Mouse (Mus musculus) gastrocnemius, postnatal 36 days (tissue): ENCODE data around the gene Golim4. TPM values are rescaled to one million over a fixed set of nuclear protein-coding genes. Genes with fewer than 3 reads are reported as not detected.
A peak's percentile ranks its signal among the peaks of the same experiment; 100 is the strongest.

Experiments
- DNase-seq, 2 experiments: peaks; one replicate each; pipeline ENCODE4 v3.0.0; 2022
- intact Hi-C: fragments of 180-260 bp; cut with DNase I; formaldehyde crosslinking; loops from one replicate; pipeline ENCODE4 v1.15.1; 2025
- total RNA-seq, 2 experiments: library from RNA; stranded (reverse); gene quantifications; 2 replicates each; pipeline ENCODE4 v1.2.3; 2021

Gene Golim4
- total RNA-seq, 2 experiments from 2014 or later: 10.4 to 13.6 TPM

DNA sequence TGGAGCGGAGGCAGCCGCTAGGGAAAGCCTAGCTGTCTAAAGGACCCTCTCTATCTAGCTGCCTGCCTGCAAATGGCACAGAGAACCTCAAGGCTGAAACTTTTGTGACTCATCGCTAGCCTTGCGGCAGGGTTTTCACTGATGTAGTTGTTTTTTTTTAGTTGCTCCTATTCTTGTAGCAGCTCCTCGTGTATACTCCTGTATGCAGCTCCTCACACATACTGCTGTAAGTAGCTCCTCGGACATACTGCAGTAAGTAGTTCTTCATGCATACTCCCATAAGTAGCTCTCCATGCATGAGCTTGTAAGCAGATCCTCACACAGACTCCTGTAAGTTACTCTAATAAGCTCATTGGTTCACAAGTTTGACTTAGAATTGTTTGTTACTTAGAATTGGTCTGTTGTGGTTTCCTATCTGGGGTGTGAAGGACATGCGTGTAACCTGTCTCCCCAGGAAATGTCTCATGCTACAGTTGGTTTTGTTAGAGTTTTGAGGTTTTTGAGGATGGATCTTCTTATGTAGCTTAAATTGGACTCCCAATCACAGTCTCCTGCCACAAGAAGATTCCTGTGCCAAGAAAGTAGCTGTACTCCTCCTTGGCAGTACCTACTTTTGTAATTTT lies 26.7 kb downstream of the Golim4 start:
- intact Hi-C loops: no loop called here
- no peak for DNase-seq

DNA sequence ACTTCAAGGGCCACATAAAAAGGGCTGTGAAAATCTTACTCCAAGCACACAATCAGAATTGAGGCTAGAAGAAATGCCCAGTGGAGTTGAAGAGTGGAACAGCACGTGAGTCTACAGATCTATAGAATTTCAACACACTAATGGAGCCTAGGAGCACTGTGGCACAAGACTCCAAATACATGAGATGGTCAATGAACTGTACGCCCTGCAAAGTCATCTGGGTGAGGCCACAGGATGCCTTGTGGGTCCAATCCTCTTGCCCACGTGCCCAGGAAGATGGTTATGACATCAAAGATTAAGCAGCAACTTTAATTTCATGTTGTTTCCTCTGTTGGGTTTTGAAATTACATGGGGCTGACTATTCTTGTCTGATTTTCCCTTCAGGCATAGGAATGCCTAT lies 30.4 kb downstream of the Golim4 start:
- no peak for DNase-seq
- intact Hi-C loops: no loop called here

DNA sequence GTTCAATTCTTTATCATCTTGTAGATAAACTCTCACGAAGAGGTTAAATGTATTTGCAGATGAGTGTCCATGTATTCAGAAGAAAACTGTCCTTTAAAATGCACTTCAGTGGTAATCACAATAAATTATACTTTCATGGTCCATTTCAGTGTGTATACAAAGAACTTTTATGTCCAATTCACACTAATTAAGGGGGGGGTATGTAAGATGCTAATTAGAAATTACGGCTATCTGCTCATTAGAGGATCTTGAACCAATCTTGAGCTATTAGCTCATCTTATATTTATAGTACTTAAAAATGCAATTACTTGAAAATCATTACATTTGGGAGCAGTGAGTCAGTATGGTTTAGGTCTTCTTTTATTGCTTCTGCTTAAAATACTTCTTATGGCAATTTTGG lies 31.6 kb downstream of the Golim4 start:
- intact Hi-C loops: no loop called here
- DNase-seq: no peak

DNA sequence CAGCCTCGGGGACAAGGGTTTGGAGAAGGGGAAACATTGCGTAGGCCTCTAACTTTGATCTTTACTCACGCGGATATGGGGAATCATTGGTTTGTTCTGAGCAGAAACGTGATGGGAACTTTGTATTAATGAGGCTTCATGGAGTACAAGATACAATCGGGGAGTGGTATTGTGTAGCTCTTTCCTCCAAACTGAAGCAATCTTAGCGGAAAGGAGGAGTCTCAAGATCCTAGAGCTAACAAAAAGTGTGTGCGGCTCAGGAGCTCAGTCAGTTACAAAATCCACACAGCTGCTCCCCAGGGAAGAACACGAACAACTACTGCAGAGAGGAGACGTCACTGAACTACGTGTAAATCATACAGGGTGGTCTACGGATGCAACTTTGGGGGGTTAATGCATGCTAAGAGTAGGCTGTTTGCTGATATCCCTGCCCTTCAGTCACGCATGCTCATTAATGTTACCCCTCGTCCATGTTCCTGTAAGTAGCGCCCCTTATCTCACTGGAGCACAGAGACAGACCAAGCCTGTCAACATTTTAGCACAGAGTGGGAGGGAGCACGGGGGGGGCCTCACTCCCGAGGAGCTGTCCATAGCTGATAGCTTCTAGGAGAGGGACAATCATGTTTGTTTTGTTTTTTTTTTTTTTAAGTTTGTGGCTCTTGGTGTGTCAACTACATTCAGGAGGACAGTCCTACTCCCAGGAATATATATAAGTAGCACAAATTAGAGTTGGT lies 38.8 kb downstream of the Golim4 start:
- DNase-seq: no peak
- intact Hi-C loops: no loop called here

DNA sequence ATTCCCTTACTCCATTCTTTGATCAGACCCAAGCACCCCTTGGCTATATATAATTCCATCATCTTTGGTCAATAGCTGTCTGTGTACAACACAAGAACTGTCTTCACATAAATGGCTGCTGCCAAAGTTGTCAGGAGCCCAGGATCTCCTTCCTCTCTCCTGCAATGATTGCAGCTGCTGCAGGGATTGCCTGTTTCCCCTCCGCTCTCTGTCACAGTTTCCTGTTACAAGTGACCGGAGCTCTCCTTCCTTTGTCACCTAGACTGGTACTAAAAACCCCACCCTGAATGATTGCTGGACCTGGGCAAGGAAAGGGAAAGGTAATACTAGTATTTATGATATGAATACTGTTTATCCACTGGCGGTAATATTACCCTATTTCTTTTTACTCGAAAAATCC lies 44.0 kb downstream of the Golim4 start:
- DNase-seq: no peak
- intact Hi-C loops: loop anchor here (2.0 kb wide), 1 partner anchor 86 kb away; no protein-coding TSS in a partner anchor

DNA sequence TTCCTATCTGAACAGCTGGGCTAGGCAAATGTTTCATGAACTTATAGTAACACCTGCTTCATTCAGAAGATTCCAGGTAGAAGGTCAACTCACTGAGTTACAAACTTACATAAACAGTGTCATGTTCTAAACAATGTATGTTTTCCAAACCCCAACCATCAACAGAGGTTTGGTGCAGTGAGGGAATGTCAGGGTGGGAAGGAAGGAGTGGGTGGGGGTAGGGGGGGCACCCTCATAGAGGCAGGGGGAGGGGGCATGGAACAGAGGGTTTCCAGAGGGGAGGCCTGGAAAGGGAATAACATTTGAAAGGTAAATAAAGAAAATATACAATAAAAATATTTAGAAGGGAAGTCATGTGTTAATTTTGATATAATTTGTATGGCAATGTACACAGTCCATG lies 46.0 kb downstream of the Golim4 start:
- DNase-seq: no peak
- intact Hi-C loops: no loop called here

DNA sequence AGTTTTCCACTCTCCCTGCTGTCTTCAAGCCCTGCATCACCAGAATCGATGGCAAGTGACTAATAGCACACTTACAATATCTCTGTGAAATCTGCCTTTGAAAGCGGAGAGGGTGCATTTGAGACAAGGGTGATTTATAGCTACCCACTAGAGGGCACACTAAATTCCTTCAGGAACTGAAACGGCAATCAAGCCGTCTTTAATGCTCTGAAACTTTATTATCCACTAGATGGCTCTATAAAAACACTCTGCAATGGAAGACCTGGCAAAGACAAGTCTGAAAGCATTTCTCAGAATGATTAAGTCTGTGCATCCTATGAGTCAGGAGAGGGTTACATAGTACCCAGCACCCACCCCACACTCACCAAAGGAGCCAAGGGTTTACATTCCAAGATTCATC lies 46.5 kb downstream of the Golim4 start:
- no peak for DNase-seq

DNA sequence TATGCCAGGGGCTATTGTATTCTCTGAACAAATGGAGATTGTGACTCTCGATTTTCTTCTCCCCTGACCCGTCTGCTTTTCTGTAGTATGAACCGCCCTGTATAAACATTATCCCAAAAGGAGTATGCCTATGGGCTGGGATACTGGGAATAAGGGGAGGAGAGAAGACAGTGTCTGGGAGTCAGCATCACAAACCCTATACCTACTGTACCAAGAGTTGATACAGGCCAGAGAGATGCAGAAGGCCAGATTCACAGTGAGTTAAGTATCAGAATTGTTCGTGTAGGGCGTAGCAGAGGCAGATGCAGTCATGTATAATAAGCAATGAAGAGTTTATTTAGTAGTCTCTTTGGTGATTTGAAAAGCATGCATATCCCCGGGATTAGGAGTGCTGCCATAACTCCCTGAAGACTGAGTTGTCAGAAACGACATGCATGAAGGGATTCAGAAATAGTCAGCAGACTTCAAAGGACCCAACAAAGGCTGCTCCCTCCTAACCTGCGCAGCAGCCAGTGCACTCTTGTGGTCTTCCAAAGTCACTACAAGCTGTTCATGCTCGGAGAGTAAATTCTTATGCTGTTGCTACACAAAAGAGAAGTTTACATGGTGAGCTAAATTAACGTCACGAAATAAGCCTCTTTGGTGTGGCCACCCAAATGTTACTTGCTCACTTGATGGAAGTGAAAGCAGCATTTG lies 54.7 kb downstream of the Golim4 start:
- intact Hi-C loops: no loop called here
- DNase-seq: no peak

More for the DNA sequence above, 46.5 kb downstream of the Golim4 start:
- intact Hi-C loops: no loop called here

DNA sequence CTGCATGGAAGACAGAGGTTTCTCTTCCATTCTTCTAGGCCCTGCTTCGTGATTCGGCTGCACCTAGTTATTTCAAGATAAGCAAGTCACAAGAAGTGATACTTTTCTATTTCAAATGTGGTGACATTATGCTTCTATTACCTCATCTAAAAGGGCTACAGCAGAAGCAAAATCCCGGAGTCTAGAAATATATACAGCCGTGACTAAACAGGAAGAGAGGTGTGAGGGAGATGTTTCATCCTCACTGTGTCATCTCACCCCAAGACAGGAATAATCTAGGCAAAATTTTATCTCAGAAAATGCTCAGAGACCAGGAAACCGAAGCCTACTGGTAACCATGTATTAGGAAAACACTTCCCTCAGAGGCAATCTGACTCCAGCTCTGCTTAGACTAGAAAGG lies 61.7 kb downstream of the Golim4 start:
- intact Hi-C loops: no loop called here
- no peak for DNase-seq

DNA sequence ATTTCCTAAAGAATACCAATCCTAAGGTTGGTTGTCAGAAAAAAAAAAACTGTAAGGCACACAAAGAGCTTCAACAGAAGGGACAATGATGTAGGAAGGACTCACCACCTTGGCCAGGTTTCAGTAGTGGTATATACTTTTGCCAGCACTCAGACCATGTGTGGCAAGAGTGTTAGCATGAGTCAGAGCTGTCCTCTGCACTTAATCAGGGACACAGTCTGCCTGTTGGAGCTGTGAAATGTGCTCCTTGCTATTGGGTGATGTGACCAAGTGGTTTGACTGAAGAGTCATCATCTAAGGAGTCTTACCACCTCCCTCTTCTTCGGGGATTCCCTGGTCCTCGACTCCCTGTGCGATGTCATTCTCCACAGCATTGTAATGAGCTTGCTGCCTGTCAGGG lies 65.2 kb downstream of the Golim4 start:
- intact Hi-C loops: no loop called here
- DNase-seq: no peak

DNA sequence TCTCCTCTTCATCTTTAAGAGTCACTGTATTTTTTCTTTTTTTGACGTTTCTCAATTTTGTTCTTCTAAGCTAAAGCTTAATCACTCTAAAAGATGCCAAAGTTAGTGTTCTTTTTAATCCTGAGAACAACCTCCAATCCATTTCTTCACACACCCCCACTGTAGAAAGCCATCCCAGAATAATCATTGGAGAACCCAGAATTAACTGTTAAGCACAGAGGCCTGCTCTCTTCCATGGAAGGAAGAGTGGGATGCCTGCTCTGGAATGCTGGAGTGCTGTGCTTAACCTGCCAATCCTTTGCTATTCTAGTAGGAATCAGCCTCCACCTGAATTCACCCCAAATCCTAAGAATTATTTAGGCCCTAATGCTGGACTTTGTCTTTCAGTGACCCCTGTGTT lies 67.4 kb downstream of the Golim4 start:
- DNase-seq: no peak

DNA sequence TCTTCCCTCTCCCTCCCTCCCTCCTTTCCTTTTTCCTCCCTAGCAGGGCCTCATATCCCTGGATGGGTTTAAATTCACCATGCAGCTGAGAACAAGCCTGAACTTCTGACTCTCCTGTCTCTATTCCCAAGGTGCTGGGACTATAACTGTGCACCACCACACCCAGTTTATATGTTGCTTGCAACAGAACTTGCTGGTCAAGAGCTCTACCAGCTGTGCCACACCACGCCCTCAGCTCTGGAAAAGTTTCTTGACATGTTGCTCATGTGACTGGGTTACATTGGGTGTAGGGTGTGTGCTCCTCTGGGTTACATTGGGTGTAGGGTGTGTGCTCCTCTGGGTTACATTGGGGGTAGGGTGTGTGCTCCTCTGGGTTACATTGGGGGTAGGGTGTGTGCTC lies 75.2 kb downstream of the Golim4 start:
- intact Hi-C loops: no loop called here
- DNase-seq: no peak

More for the DNA sequence above, 67.4 kb downstream of the Golim4 start:
- intact Hi-C loops: no loop called here

DNA sequence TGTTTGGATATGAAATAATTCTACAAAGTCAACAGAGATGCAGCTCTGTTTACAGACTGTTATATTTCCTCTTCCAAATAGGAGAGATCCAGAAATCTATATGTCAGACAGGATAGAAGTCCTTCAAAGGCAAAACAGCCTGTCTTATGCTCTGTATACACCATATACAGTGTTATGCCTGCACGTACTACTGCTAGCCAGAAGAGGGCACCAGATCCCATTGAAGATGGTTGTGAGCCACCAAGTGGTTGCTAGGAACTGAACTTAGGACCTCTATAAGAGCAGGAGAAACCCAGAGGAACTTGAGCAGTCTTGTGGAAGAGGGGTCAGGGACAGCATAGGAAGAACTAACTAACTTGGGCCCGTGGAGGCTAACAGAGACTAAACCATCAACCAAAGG lies 77.5 kb downstream of the Golim4 start:
- DNase-seq: no peak
- intact Hi-C loops: no loop called here

DNA sequence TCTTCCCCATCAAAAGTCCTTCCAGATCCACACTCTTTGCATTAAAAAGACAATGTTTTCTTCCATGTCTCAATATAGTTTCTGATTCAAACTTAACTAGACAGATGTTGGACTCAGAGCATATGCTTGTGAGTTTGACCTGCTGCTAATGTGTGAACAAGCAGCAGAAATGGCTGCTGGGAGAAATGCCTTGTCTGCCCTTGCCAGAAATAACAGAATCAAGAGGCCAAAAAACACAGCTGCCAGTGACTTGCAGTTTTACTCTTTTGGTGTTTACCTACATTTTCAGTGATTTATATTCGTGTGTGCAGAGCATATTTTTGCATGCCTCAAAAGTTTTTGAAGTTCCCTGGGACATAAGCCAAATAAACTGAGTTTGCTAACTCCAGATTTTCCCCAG lies 87.9 kb downstream of the Golim4 start:
- intact Hi-C loops: no loop called here
- DNase-seq: no peak

DNA sequence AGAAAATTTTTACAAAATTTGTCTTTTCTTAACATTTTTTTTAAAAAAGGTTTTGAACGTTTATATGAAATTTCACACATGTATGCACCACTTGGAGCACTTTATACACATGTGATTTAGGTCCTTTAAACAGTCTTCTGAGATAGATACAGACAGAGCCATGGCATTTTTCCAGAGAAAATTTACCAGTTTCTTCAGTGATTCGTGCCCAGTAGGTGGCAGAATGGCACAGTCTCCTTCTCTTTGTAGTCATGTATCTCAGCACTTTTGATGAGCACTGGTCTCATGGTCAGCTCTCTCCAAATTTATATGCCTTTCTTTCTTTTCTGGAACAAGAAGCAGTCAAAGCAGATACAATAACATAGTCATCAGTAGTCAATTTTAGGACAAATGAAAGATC lies 92.5 kb downstream of the Golim4 start:
- no peak for DNase-seq
- intact Hi-C loops: no loop called here

DNA sequence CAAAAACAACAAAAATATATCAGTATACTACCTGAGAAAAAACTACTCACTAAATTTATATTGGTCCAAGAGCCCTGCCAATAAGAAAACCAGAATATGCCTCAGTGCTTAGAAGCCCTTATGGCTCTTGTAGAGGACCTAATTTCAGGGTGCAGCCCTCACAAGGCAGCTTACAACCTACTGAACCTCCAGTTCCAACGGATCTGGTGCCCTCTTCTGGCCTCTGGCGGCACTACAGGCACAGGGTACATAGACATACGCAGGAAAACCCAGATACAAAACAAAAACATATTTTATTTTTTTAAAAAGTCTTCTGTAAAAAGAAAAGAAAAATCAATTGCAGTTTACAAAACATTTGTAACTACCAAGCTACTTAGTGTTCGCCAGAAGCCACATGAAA lies 95.1 kb downstream of the Golim4 start:
- intact Hi-C loops: no loop called here
- peak; percentile 25 to 28 for DNase-seq

DNA sequence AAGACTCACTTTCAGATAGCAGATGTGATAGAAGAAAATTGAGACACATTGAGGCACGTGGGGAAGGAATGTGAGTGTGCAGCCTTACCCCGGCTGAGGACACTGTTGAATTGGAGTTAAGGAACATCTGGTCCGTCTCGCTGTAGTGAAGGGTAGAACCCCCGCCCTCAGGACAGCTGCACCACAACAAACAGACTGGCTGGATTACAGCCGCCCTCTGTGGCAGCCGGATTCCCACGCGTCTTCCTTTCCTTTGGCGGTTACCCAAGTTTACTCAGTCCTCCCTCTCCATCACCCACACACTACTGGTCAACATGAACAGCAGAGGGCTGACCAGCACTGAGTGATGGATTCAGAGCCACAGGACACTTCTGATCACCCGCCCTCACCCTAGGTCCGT lies 96.0 kb downstream of the Golim4 start:
- peak; percentile 18 to 19 for DNase-seq
- intact Hi-C loops: no loop called here

DNA sequence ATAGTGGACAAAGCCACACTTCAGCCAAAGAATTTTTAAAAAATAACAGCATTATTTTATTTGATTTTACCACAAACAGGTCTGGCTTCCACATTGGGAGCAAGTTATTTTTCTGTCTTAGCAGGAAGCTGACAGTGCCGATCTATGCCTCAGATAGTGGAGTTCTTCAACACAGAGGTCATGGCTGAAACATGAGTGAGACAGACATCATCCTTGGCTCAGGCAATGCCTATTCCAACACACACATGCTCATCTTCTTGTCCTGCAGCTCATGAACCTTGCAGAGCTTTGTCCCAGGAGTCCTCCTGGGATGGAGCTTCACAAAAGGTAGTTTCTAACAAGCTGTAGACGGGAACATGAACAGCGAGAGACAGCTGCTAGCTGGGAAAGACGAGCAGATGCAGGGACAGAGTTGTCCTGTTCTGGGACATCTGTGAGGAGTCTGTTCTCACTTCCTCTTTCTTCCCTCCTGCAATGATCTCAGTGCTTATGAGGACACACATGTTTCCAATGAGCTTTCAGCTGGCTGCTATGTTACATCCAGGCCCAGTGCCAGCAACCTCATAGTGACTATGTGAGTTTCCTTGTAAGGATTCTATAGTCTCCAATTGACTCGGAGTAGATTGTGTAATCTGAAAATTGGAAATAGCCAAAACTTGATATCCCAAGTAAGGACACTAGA lies 121.3 kb downstream of the Golim4 start:
- DNase-seq: peak in 1 of 2 experiments; percentile 4
- intact Hi-C loops: no loop called here

DNA sequence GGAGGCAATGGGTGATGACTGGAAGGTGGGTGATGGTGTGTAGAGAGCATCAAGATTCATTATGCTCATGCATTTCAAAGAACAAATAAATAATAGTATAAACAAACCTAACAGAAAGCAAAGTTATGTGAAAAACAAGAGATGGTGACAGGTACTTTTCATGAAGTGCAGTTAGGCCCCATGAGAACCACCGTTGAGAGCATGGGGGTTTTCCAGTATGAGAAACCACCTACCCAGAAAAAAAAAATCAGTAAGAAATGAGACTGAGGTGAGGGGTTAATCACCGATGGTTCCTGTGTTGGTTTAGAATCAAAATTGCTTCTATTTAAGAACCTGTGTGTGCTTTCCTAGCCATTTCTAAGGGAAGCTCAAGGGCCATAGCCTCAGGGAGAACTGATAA lies 121.9 kb downstream of the Golim4 start:
- intact Hi-C loops: no loop called here
- DNase-seq: no peak
